Mouse (Mus musculus): ENCODE results near the gene Pitpnm3. TPM values are rescaled to one million over a fixed set of nuclear protein-coding genes. Genes with fewer than 3 reads are reported as not detected.

The Pitpnm3 gene
- polyA plus RNA-seq, 1 experiment from 2014 or later, result 1.8 TPM

- peaks cover 30% of the 10 kb centered on the region for H3K4me1 ChIP-seq (replicated peaks)
- WGBS, result 32% methylated on average over 9 of the region's 9 CpGs
- H3K36me3 ChIP-seq, result no peaks in the 10 kb centered on the region
- H3K9ac ChIP-seq (replicated peaks), result peak overlapping the region; percentile 20; the same call in 1 of the 2 replicates
- peak; percentile 67 for ATAC-seq
- H3K4me2 ChIP-seq (replicated peaks), result peak overlapping the region; percentile 26; the same call in 1 of the 2 replicates
- H3K27me3 ChIP-seq, result peaks cover 5% of the 10 kb centered on the region; the same call in 1 of the 2 replicates
- no peak overlapping the region for H3K4me3 ChIP-seq (replicated peaks)
- peak overlapping the region; percentile 67 for H3K27ac ChIP-seq
- H3K9me3 ChIP-seq, result no peaks in the 10 kb centered on the region
Measured at GRCm38 (mm10) chr11:72010940-72011722, 124.4 kb downstream of the Pitpnm3 start.

GRCm38 (mm10) chr11:72010367-72010766 is 125.2 kb downstream of the Pitpnm3 start:
- Histone ChIP-seq H3K4me2 (replicated peaks) (no peak overlapping the region), H3K4me3 (replicated peaks) (no peak overlapping the region), H3K36me3 (no peaks in the 10 kb centered on the region), H3K27me3 (peaks cover 5% of the 10 kb centered on the region; the same call in 1 of the 2 replicates), H3K4me1 (replicated peaks) (peaks cover 30% of the 10 kb centered on the region), H3K27ac (peak overlapping the region; percentile 67; the same call in 1 of the 2 replicates), H3K9ac (replicated peaks) (no peak overlapping the region), H3K9me3 (no peaks in the 10 kb centered on the region)
- no peak for ATAC-seq
- 53% methylated on average over 5 of the region's 5 CpGs for WGBS

- WGBS, result 87% methylated on average over 6 of the region's 6 CpGs
- Histone ChIP-seq H3K36me3 (no peaks in the 10 kb centered on the region), H3K9ac (replicated peaks) (no peak overlapping the region), H3K4me1 (replicated peaks) (peaks cover 5% of the 10 kb centered on the region), H3K4me3 (replicated peaks) (no peak overlapping the region), H3K9me3 (no peaks in the 10 kb centered on the region), H3K27ac (no peak overlapping the region), H3K4me2 (replicated peaks) (no peak overlapping the region), H3K27me3 (peaks cover 5% of the 10 kb centered on the region; the same call in 1 of the 2 replicates)
- ATAC-seq, result no peak
Measured at GRCm38 (mm10) chr11:72005547-72005946, 130.0 kb downstream of the Pitpnm3 start.

GRCm38 (mm10) chr11:72003171-72003570 is 132.4 kb downstream of the Pitpnm3 start:
- peaks cover under 1% of the 10 kb centered on the region; the same call in 1 of the 2 replicates for H3K27me3 ChIP-seq
- H3K4me2 ChIP-seq (replicated peaks), result no peak overlapping the region
- no peak overlapping the region for H3K27ac ChIP-seq
- no peak for ATAC-seq
- no peaks in the 10 kb centered on the region for H3K4me1 ChIP-seq (replicated peaks)
- no peak overlapping the region for H3K4me3 ChIP-seq (replicated peaks)
- no peaks in the 10 kb centered on the region for H3K9me3 ChIP-seq
- H3K9ac ChIP-seq (replicated peaks), result no peak overlapping the region
- no peaks in the 10 kb centered on the region for H3K36me3 ChIP-seq
- 54% methylated on average over 9 of the region's 9 CpGs for WGBS

- H3K9me3 ChIP-seq, result no peaks in the 10 kb centered on the region
- H3K27me3 ChIP-seq, result no peaks in the 10 kb centered on the region; the same call in 1 of the 2 replicates
- H3K4me2 ChIP-seq (replicated peaks), result no peak overlapping the region
- H3K9ac ChIP-seq (replicated peaks), result no peak overlapping the region
- no peak overlapping the region for H3K4me3 ChIP-seq (replicated peaks)
- H3K4me1 ChIP-seq (replicated peaks), result peaks cover 2% of the 10 kb centered on the region; the same call in 1 of the 2 replicates
- no peak overlapping the region for H3K27ac ChIP-seq
- 51% methylated on average over 13 of the region's 13 CpGs for WGBS
- no peak for ATAC-seq
- no peaks in the 10 kb centered on the region for H3K36me3 ChIP-seq
Measured at GRCm38 (mm10) chr11:72002138-72002853, 133.3 kb downstream of the Pitpnm3 start.

GRCm38 (mm10) chr11:72000194-72000593 is 135.4 kb downstream of the Pitpnm3 start:
- Histone ChIP-seq H3K4me3 (replicated peaks) (no peak overlapping the region), H3K27ac (no peak overlapping the region), H3K9me3 (no peaks in the 10 kb centered on the region), H3K27me3 (no peaks in the 10 kb centered on the region), H3K9ac (replicated peaks) (no peak overlapping the region), H3K36me3 (no peaks in the 10 kb centered on the region), H3K4me2 (replicated peaks) (no peak overlapping the region), H3K4me1 (replicated peaks) (peaks cover 19% of the 10 kb centered on the region)
- ATAC-seq, result no peak
- 86% methylated on average over 6 of the region's 6 CpGs for WGBS

Other genes starting within 250 kb of the Pitpnm3 start
- 0.43 and 0.63 TPM in 2 replicates for gene Aipl1, start 98.3 kb downstream of the Pitpnm3 start, polyA plus RNA-seq (2015; fragmentation: Nextera tagmentation; extraction: Ambion mirVana)
- 79.0 and 80.7 TPM in 2 replicates for gene Pimreg, start 93.7 kb downstream of the Pitpnm3 start, polyA plus RNA-seq (2015; fragmentation: Nextera tagmentation; extraction: Ambion mirVana)
- gene Gm43951, start 71.1 kb upstream of the Pitpnm3 start, polyA plus RNA-seq (2015; fragmentation: Nextera tagmentation; extraction: Ambion mirVana), result 1.6 and 1.9 TPM in 2 replicates
- 27.9 and 31.0 TPM in 2 replicates for gene 4933427D14Rik, start 71.7 kb upstream of the Pitpnm3 start, polyA plus RNA-seq (2015; fragmentation: Nextera tagmentation; extraction: Ambion mirVana)
- gene Txndc17, start 71.8 kb upstream of the Pitpnm3 start, polyA plus RNA-seq (2015; fragmentation: Nextera tagmentation; extraction: Ambion mirVana), result 152 and 160 TPM in 2 replicates
- gene Med31, start 79.8 kb upstream of the Pitpnm3 start, polyA plus RNA-seq (2015; fragmentation: Nextera tagmentation; extraction: Ambion mirVana), result 66.7 and 72.9 TPM in 2 replicates
- 0.69 and 0.93 TPM in 2 replicates for gene Slc13a5, start 131.4 kb upstream of the Pitpnm3 start, polyA plus RNA-seq (2015; fragmentation: Nextera tagmentation; extraction: Ambion mirVana)
- gene Xaf1, start 165.9 kb upstream of the Pitpnm3 start, polyA plus RNA-seq (2015; fragmentation: Nextera tagmentation; extraction: Ambion mirVana), result 1.6 and 1.9 TPM in 2 replicates
- not detected in 2 replicates for gene Fbxo39, start 178.7 kb upstream of the Pitpnm3 start, polyA plus RNA-seq (2015; fragmentation: Nextera tagmentation; extraction: Ambion mirVana)
- gene Tekt1, start 226.7 kb upstream of the Pitpnm3 start, polyA plus RNA-seq (2015; fragmentation: Nextera tagmentation; extraction: Ambion mirVana), result 6.4 and 6.8 TPM in 2 replicates

All from midbrain, embryonic 13.5 days (tissue).